Mouse (Mus musculus): ENCODE measurements around the gene Creb1.

- TF ChIP-seq POLR2A (IDR thresholded peaks at IDR 0.05; ENCODE audit: borderline replicate concordance, extremely low read depth, insufficient read depth, insufficient read length, poor library complexity, severe bottlenecking): no peak
- no peak for TF ChIP-seq CTCF (IDR thresholded peaks at IDR 0.05; ENCODE audit: borderline replicate concordance, extremely low read depth, insufficient read depth, insufficient read length)
Observed at GRCm38 (mm10) chr1:64532067-64532523, 350 bp upstream of the Creb1 start.
